Mouse (Mus musculus) left cerebral cortex, postnatal 14 days (tissue): ENCODE measurements at regions not wholly inside any gene's neighbourhood (a gene's known extent, or its start where the extent isn't known, plus 50 kb on each side); places are given as distances from the start of the nearest gene placed in this dataset.
A peak's percentile ranks its signal among the peaks of the same experiment; 100 is the strongest.

Source experiments
- DNase-seq, 2 experiments: peaks; one replicate each; pipeline ENCODE4 v3.0.0; 2021 to 2022; ENCODE audit warnings: low spot score in 2 of 2, mixed read lengths in 1 of 2
- intact Hi-C: fragments of 180-260 bp; cut with DNase I; formaldehyde crosslinking; loops from one replicate; pipeline ENCODE4 v1.15.1; 2025

- peak; percentile 48 to 62 for DNase-seq
- intact Hi-C loops = loop anchor here (5.0 kb wide), 2 partner anchors 840 to 1465 kb away; partner anchors contain the start of gene Ptprd
These were observed 841.0 kb upstream of the Ptprd start for GRCm38 (mm10) chr4:79052723-79053122.
